8 mouse cellular contexts compared by ENCODE assay signal in genomic region chr11:73159957-73160810, GRCm38 (mm10). TPM values are rescaled to one million over a fixed set of nuclear protein-coding genes. Genes with fewer than 3 reads are reported as not detected.
DNase-seq lines count a peak whose midpoint lies in the region; ATAC-seq lines count a peak whose summit lies in the region.

Gene P2rx5 (plus strand): TSS chr11:73160421.

- intact Hi-C loops in heart, postnatal 10 days (cut with DNase I): loop anchor here (2.0 kb wide), 1 partner anchor 21 kb away; the partner anchor contains the start of gene Haspin

- H3K9ac ChIP-seq in embryonic facial prominence, embryonic 12.5 days: peak within 1 kb of the TSS; percentile 57

- peak; percentile 18 for DNase-seq in urinary bladder, postnatal 25 days (ENCODE audit: low spot score)
- no peak for DNase-seq in urinary bladder, adult 18-20 months (ENCODE audit: low spot score in 2 of 2)
- peak; percentile 67 to 69 for DNase-seq in heart, postnatal 10 days
- DNase-seq in kidney, postnatal 14 days: peak; percentile 79
- DNase-seq in adipocyte (ENCODE audit: low spot score): no peak
- DNase-seq in spleen, postnatal 4 days (ENCODE audit: low spot score in 2 of 2): no peak

- H3K9me3 ChIP-seq in embryonic facial prominence, embryonic 12.5 days: no peaks in the 10 kb centered on the region

- H3K27me3 ChIP-seq in embryonic facial prominence, embryonic 12.5 days: peaks cover 24% of the 10 kb centered on the region

- 3% methylated on average over 49 of the region's 49 CpGs for WGBS in embryonic facial prominence, embryonic 12.5 days

- no peaks in the 10 kb centered on the region for H3K36me3 ChIP-seq in embryonic facial prominence, embryonic 12.5 days

- H3K4me1 ChIP-seq in embryonic facial prominence, embryonic 12.5 days: peaks cover 5% of the 10 kb centered on the region; the same call in 1 of the 2 replicates

- peak within 1 kb of the TSS; percentile 78 for H3K4me2 ChIP-seq in embryonic facial prominence, embryonic 12.5 days (replicated peaks)

- H3K27ac ChIP-seq in embryonic facial prominence, embryonic 12.5 days: no peak within 1 kb of the TSS

- 0 out of 2 replicates have a peak, but pooled peaks have one; percentile 57 for ATAC-seq in embryonic facial prominence, embryonic 12.5 days (ENCODE audit: insufficient number of reproducible peaks, insufficient read depth, low FRiP score, low TSS enrichment)
- ATAC-seq in megakaryocyte progenitor cell, adult 5-6 weeks (replicated peaks; ENCODE audit: poor library complexity): peak; percentile 70

- peak within 1 kb of the TSS; percentile 40 for H3K4me3 ChIP-seq in embryonic facial prominence, embryonic 12.5 days

RNA-seq across cellular contexts. Expression of gene P2rx5, which starts in this region (rescaled TPM):
- polyA plus RNA-seq in embryonic facial prominence, embryonic 12.5 days (2016; fragmentation: Nextera tagmentation; extraction: Ambion mirVana): 0.42 and 0.60 TPM in 2 replicates
- total RNA-seq in heart, postnatal 10 days (2021): 1 to 10 TPM; 7.4 to 8.1 TPM
- total RNA-seq in megakaryocyte progenitor cell, adult 5-6 weeks (2015): not detected in 2 replicates
- total RNA-seq in megakaryocyte progenitor cell, adult 5-6 weeks (2017): not detected in 2 replicates

Comparison
In these comparisons a context has a peak if more than half of its experiments do, and no peak if none do; other contexts are left out.
1. RNA of gene P2rx5 (total RNA-seq): 7.4 to 8.1 TPM in heart, postnatal 10 days; not detected in megakaryocyte progenitor cell, adult 5-6 weeks; every median in the first group is over 4 times any median in the second.
2. DNase-seq: peak in urinary bladder, postnatal 25 days (single experiment), heart, postnatal 10 days (2 of 2) and kidney, postnatal 14 days (single experiment); none in urinary bladder, adult 18-20 months (0 of 2), adipocyte (single experiment) and spleen, postnatal 4 days (0 of 2).
3. Peak in ATAC-seq, H3K4me3 ChIP-seq, H3K9ac ChIP-seq and H3K4me2 ChIP-seq in embryonic facial prominence, embryonic 12.5 days; RNA of the gene not detected or under 1 TPM.
4. Peak in ATAC-seq in megakaryocyte progenitor cell, adult 5-6 weeks; RNA of the gene not detected or under 1 TPM.